Comparison of ENCODE assay signal across 26 mouse cellular contexts in the genomic region with DNA sequence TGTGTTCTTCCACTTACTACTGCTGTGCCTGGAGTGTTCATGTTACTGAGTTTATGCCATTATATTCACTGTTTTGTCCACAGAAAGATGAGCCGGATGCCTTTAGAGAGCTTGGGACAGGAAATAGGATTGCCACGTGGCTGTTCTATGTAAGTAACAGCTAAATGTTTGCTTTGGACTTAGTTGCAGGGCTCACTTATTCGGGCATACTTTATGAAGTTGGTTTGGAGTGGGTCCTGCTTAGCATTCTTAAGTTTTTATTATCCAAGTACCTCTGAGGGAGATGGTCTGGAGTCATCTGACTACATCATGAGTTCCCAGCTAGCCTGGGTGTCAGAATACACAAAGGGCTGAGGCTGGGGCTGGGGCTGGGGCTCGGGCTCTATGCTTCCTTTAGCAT. TPM values are rescaled to one million over a fixed set of nuclear protein-coding genes. Genes with fewer than 3 reads are reported as not detected.
A peak's percentile ranks its signal among the peaks of the same experiment; 100 is the strongest.
DNase-seq lines count a peak whose midpoint lies in the region; ATAC-seq and TF ChIP-seq lines count a peak whose summit lies in the region.
"Had no signal": no experiment of that assay in that cellular context is flagged by ENCODE, and none has a peak within 500 bp of the region (broad histone marks: within the 10 kb centered on the region; RNA-seq: fewer than 3 reads in every experiment).

No protein-coding gene starts in this region.

- H3K9ac ChIP-seq in embryonic facial prominence, embryonic 15.5 days, result no peak overlapping the region
- no peak overlapping the region for H3K9ac ChIP-seq in lung, postnatal 0 days (replicated peaks; ENCODE audit: low read depth)
- H3K9ac ChIP-seq: embryonic facial prominence, embryonic 13.5 days; forebrain, embryonic 13.5 days; forebrain, embryonic 15.5 days; forebrain, postnatal 0 days had no signal

- no peaks in the 10 kb centered on the region for H3K9me3 ChIP-seq in embryonic facial prominence, embryonic 15.5 days (replicated peaks)
- no peaks in the 10 kb centered on the region for H3K9me3 ChIP-seq in embryonic facial prominence, embryonic 10.5 days
- no peaks in the 10 kb centered on the region for H3K9me3 ChIP-seq in lung, postnatal 0 days (ENCODE audit: low read length)
- H3K9me3 ChIP-seq: embryonic facial prominence, embryonic 13.5 days; forebrain, embryonic 13.5 days; forebrain, embryonic 15.5 days; G1E had no signal

- H3K27ac ChIP-seq in embryonic facial prominence, embryonic 15.5 days (replicated peaks), result 0 out of 2 replicates have a peak overlapping the region, but pooled peaks have one; percentile 7
- no peak overlapping the region for H3K27ac ChIP-seq in embryonic facial prominence, embryonic 10.5 days (replicated peaks)
- peak overlapping the region; percentile 80 for H3K27ac ChIP-seq in lung, postnatal 0 days (ENCODE audit: low read length)
- H3K27ac ChIP-seq: embryonic facial prominence, embryonic 13.5 days; forebrain, embryonic 13.5 days; forebrain, embryonic 15.5 days had no signal

- H3K36me3 ChIP-seq in embryonic facial prominence, embryonic 15.5 days, result peaks cover 89% of the 10 kb centered on the region
- peaks cover 99% of the 10 kb centered on the region for H3K36me3 ChIP-seq in embryonic facial prominence, embryonic 10.5 days (replicated peaks)
- H3K36me3 ChIP-seq in lung, postnatal 0 days (ENCODE audit: insufficient read depth, low read length), result peaks cover 44% of the 10 kb centered on the region; the same call in 1 of the 2 replicates

- WGBS in embryonic facial prominence, embryonic 15.5 days, result 78% methylated on average over 4 of the region's 4 CpGs
- 87% methylated on average over 4 of the region's 4 CpGs for WGBS in embryonic facial prominence, embryonic 10.5 days
- 49% methylated on average over 4 of the region's 4 CpGs for WGBS in lung, postnatal 0 days

- no peaks in the 10 kb centered on the region for H3K4me1 ChIP-seq in embryonic facial prominence, embryonic 15.5 days
- H3K4me1 ChIP-seq in embryonic facial prominence, embryonic 10.5 days, result no peaks in the 10 kb centered on the region
- H3K4me1 ChIP-seq in lung, postnatal 0 days (ENCODE audit: insufficient read depth, low read depth, low read length), result no peaks in the 10 kb centered on the region; the same call in 1 of the 2 replicates
- H3K4me1 ChIP-seq: embryonic facial prominence, embryonic 13.5 days; forebrain, embryonic 13.5 days; forebrain, embryonic 15.5 days had no signal

- TF ChIP-seq EP300 in lung, postnatal 0 days (IDR thresholded peaks at IDR 0.05), result peak; percentile 16; the same call in 1 of the 2 replicates

- H3K4me3 ChIP-seq in embryonic facial prominence, embryonic 15.5 days (replicated peaks), result no peak overlapping the region
- no peak overlapping the region for H3K4me3 ChIP-seq in embryonic facial prominence, embryonic 10.5 days
- H3K4me3 ChIP-seq in lung, postnatal 0 days (ENCODE audit: low read depth, low read length), result no peak overlapping the region
- H3K4me3 ChIP-seq: embryonic facial prominence, embryonic 13.5 days; forebrain, embryonic 13.5 days; forebrain, embryonic 15.5 days had no signal

- no peak for TF ChIP-seq CTCF in lung, postnatal 0 days (IDR thresholded peaks at IDR 0.05)

- ATAC-seq in embryonic facial prominence, embryonic 15.5 days (ENCODE audit: insufficient number of reproducible peaks, low FRiP score, low TSS enrichment, low read depth), result no peak
- peak; percentile 38 for ATAC-seq in lung, postnatal 0 days
- ATAC-seq: activated CD4-positive, CD25-positive, alpha-beta regulatory T cell, adult 4 months; CD4-positive, CD25-positive, alpha-beta regulatory T cell, adult 4 months; forebrain, embryonic 13.5 days; forebrain, embryonic 15.5 days; forebrain, postnatal 0 days; Patski had no signal

- H3K27me3 ChIP-seq in embryonic facial prominence, embryonic 15.5 days, result no peaks in the 10 kb centered on the region
- no peaks in the 10 kb centered on the region for H3K27me3 ChIP-seq in embryonic facial prominence, embryonic 10.5 days (replicated peaks; ENCODE audit: low read depth, poor library complexity, severe bottlenecking)
- H3K27me3 ChIP-seq in lung, postnatal 0 days (replicated peaks; ENCODE audit: insufficient read depth, low read length), result no peaks in the 10 kb centered on the region
- H3K27me3 ChIP-seq: CH12.LX; embryonic facial prominence, embryonic 13.5 days; forebrain, embryonic 13.5 days; forebrain, embryonic 15.5 days; Patski had no signal

- H3K4me2 ChIP-seq in embryonic facial prominence, embryonic 15.5 days (replicated peaks), result no peak overlapping the region
- H3K4me2 ChIP-seq in lung, postnatal 0 days (replicated peaks; ENCODE audit: low read depth, low read length), result no peak overlapping the region
- H3K4me2 ChIP-seq: embryonic facial prominence, embryonic 13.5 days; forebrain, embryonic 13.5 days; forebrain, embryonic 15.5 days had no signal

- DNase-seq in embryonic facial prominence, embryonic 10.5 days (ENCODE audit: low spot score), result no peak
- peak; percentile 81 for DNase-seq in lung, postnatal 0 days (ENCODE audit: low spot score)
- no peak for DNase-seq in lung, postnatal 4 days
- peak; percentile 56 for DNase-seq in lung, postnatal 36 days
- DNase-seq in lung, postnatal 10 days, result no peak
- DNase-seq: adrenal gland, adult 8-10 months; adrenal gland, postnatal 14 days; adrenal gland, postnatal 36 days; B cell, adult 2 months; cerebellum, adult 11-12 months; cerebellum, adult 2 months; cerebellum, adult 9-10 months; cerebellum, postnatal 10 days; cerebellum, postnatal 25 days; forebrain, postnatal 0 days had no signal

RNA-seq across cellular contexts. Expression of a gene that starts 28.2 kb away (rescaled TPM):
- polyA plus RNA-seq in embryonic facial prominence, embryonic 15.5 days (2015; fragmentation: Nextera tagmentation; extraction: Ambion mirVana), result 9.1 TPM in 1 of 2 replicates, not detected in the other
- 6.0 and 12.1 TPM in 2 replicates for polyA plus RNA-seq in embryonic facial prominence, embryonic 10.5 days (2016; fragmentation: Nextera tagmentation; extraction: Ambion mirVana)
- 4.4 and 12.7 TPM in 2 replicates for polyA plus RNA-seq in lung, postnatal 0 days (2015; fragmentation: Nextera tagmentation; extraction: Ambion mirVana)
- polyA plus RNA-seq: forebrain, embryonic 15.5 days had no signal

RNA-seq across cellular contexts. Expression of a gene that starts 36.3 kb away (rescaled TPM):
- 0.20 TPM in 1 of 2 replicates, not detected in the other for polyA plus RNA-seq in embryonic facial prominence, embryonic 15.5 days (2015; fragmentation: Nextera tagmentation; extraction: Ambion mirVana)
- not detected in 2 replicates for polyA plus RNA-seq in embryonic facial prominence, embryonic 10.5 days (2016; fragmentation: Nextera tagmentation; extraction: Ambion mirVana)
- 0.12 and 0.43 TPM in 2 replicates for polyA plus RNA-seq in lung, postnatal 0 days (2015; fragmentation: Nextera tagmentation; extraction: Ambion mirVana)
- polyA plus RNA-seq: activated CD4-positive, CD25-positive, alpha-beta regulatory T cell, adult 4 months; CD4-positive, CD25-positive, alpha-beta regulatory T cell, adult 4 months; cerebellum, adult 2 months; cortical plate, adult 2 months; embryonic facial prominence, embryonic 13.5 days; forebrain, embryonic 11.5 days; forebrain, embryonic 13.5 days; forebrain, embryonic 15.5 days; forebrain, postnatal 0 days; G1E; Patski had no signal

RNA-seq across cellular contexts. Expression of a gene that starts 44.1 kb away (rescaled TPM):
- polyA plus RNA-seq in embryonic facial prominence, embryonic 15.5 days (2015; fragmentation: Nextera tagmentation; extraction: Ambion mirVana), result 106 and 123 TPM in 2 replicates
- 49.3 and 55.7 TPM in 2 replicates for polyA plus RNA-seq in embryonic facial prominence, embryonic 10.5 days (2016; fragmentation: Nextera tagmentation; extraction: Ambion mirVana)
- polyA plus RNA-seq in lung, postnatal 0 days (2015; fragmentation: Nextera tagmentation; extraction: Ambion mirVana), result 40.6 and 40.7 TPM in 2 replicates

Comparison
In these comparisons a context has a peak if more than half of its experiments do, and no peak if none do; other contexts are left out.
1. DNase-seq: peak in lung, postnatal 0 days (single experiment) and lung, postnatal 36 days (single experiment); none in embryonic facial prominence, embryonic 10.5 days (single experiment), lung, postnatal 4 days (0 of 2) and lung, postnatal 10 days (single experiment).